Mouse (Mus musculus) inflammation-experienced regulatory T-cells (primary cell): ENCODE results near the gene Scamp1. TPM values are rescaled to one million over a fixed set of nuclear protein-coding genes. Genes with fewer than 3 reads are reported as not detected.

Experiments
- polyA plus RNA-seq, 2 experiments: library from polyadenylated mRNA; unstranded; fragments of 100-300 nt; shearing (Covaris generic); gene quantifications; one replicate each; pipeline ENCODE4 v1.2.1; 2017

Gene Scamp1
- 1 to 10 TPM; 2.8 to 6.7 TPM for polyA plus RNA-seq

GRCm38 (mm10) chr13:94285281-94285871 is at the start of gene Scamp1:
Gene Scamp1, minus strand, starts transcription at chr13:94285857.

Other genes starting within 250 kb of the Scamp1 start
- 1 to 10 TPM in 1 of 2 experiments, under 1 TPM in 1; 0.42 to 1.0 TPM for gene Lhfpl2, start 228.1 kb downstream of the Scamp1 start, polyA plus RNA-seq
- gene Ap3b1, start 73.1 kb upstream of the Scamp1 start, polyA plus RNA-seq: 10 to 100 TPM; 66.0 to 77.1 TPM